Mouse (Mus musculus) testis, adult 2 months (tissue): ENCODE data around the gene Camk2n1.

ENCODE experiments used
- CTCF ChIP-seq: fragments of 200-500 bp; IDR thresholded peaks from 2 replicates; pipeline ENCODE4 v1.5.1; 2012; ENCODE audit warnings: low read depth, mild to moderate bottlenecking, inconsistent platforms, low read length, moderate library complexity; ENCODE audit not compliant: control insufficient read depth, insufficient read depth, insufficient replicate concordance
- POLR2A ChIP-seq: fragments of 200-500 bp; IDR thresholded peaks from 2 replicates; pipeline ENCODE4 v1.6.1; 2012; ENCODE audit warnings: low read depth, mild to moderate bottlenecking, inconsistent platforms, low read length, moderate library complexity; ENCODE audit not compliant: control insufficient read depth

GRCm38 (mm10) chr4:138429778-138430177, 24.3 kb upstream of the Camk2n1 start:
- TF ChIP-seq POLR2A: no peak
- peak; percentile 45; the same call in 1 of the 2 replicates for TF ChIP-seq CTCF
